Mouse (Mus musculus): ENCODE results near the gene Tubb3. TPM values are rescaled to one million over a fixed set of nuclear protein-coding genes. Genes with fewer than 3 reads are reported as not detected.

Gene Tubb3
- polyA plus RNA-seq, 1 experiment, result 9.5 TPM

- Histone ChIP-seq H3K4me3 (ENCODE audit: low read depth, low read length) (no peak overlapping the region), H3K4me1 (ENCODE audit: control insufficient read depth, insufficient read depth, insufficient read length, low read length) (no peaks in the 10 kb centered on the region), H3K27ac (ENCODE audit: insufficient read depth, low read depth, low read length) (no peak overlapping the region), H3K36me3 (ENCODE audit: control insufficient read depth, insufficient read depth, low read length) (peaks cover 19% of the 10 kb centered on the region), H3K27me3 (ENCODE audit: control insufficient read depth, insufficient read depth, low read length) (0 out of 2 replicates have a peak, but pooled peaks cover under 1% of the 10 kb centered on the region)
- WGBS, result 46% methylated on average over 8 of the region's 8 CpGs
- TF ChIP-seq POLR2A (IDR thresholded peaks at IDR 0.05; ENCODE audit: low read depth, low read length) (no peak), CTCF (IDR thresholded peaks at IDR 0.05; ENCODE audit: extremely low read depth, insufficient read length, insufficient replicate concordance, low read depth, low read length) (no peak)
These were observed 6.7 kb upstream of the Tubb3 start for GRCm38 (mm10) chr8:123404521-123404920.

GRCm38 (mm10) chr8:123406786-123407185 is 4.4 kb upstream of the Tubb3 start, which contains the start of gene Mc1r:
Gene Mc1r, plus strand, starts transcription at chr8:123407107.
- WGBS, result 8% methylated on average over 4 of the region's 4 CpGs
- peaks cover 4% of the 10 kb centered on the region for H3K4me1 ChIP-seq (ENCODE audit: control insufficient read depth, insufficient read depth, insufficient read length, low read length)

GRCm38 (mm10) chr8:123407612-123408011 is 3.6 kb upstream of the Tubb3 start:
- H3K4me3 ChIP-seq (ENCODE audit: low read depth, low read length), result no peak overlapping the region

More at GRCm38 (mm10) chr8:123406786-123407185, 4.4 kb upstream of the Tubb3 start, which contains the start of gene Mc1r:
- Histone ChIP-seq H3K27ac (ENCODE audit: insufficient read depth, low read depth, low read length) (no peak within 1 kb of the TSS), H3K36me3 (ENCODE audit: control insufficient read depth, insufficient read depth, low read length) (0 out of 2 replicates have a peak, but pooled peaks cover 4% of the 10 kb centered on the region), H3K27me3 (ENCODE audit: control insufficient read depth, insufficient read depth, low read length) (peaks cover 22% of the 10 kb centered on the region), H3K4me3 (ENCODE audit: low read depth, low read length) (no peak within 1 kb of the TSS)
- TF ChIP-seq POLR2A (IDR thresholded peaks at IDR 0.05; ENCODE audit: low read depth, low read length) (no peak), CTCF (IDR thresholded peaks at IDR 0.05; ENCODE audit: extremely low read depth, insufficient read length, insufficient replicate concordance, low read depth, low read length) (peak; percentile 91)

DNA sequence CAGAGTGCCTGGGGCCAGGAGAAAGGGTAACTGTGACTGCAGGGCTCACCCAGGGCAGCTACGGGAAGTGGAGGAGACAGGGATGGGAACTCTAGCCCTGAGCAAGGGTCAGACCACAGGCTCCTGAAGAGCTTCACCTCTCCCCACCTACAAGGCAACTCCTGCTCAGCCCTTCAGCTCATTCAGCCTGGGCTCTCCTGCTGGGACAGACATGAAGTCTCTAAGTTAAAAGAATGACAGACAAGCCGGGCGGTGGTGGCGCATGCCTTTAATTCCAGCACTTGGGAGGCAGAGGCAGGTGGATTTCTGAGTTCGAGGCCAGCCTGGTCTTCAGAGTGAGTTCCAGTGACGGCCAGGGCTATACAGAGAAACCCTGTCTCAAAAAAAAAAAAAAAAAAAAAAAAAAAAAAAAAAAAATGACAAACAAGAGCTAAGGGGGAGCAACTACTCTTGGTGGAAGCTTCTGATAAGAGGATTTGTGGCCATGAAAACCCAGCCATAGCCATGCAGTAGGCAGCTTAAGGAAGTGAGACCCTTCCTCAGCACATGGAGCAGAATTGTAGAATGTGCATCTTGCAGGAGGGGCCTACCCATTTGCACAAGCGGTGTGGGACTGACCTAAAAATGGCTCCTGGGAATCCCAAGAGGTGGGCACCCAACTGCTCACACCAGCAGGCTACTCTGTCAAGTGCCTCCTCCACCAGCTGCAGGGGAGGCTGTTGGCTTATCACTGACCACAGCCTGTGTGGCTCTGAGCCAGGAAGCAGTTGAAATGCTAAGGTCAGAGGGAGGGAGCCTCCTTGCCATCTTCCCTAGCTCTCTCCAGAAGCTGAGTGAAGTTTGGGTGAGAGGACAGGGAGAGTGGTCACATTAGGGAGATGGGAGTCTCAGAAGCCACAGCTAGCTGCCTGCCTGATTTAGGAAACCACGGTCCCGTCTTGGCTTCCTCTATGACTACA is 2.4 kb upstream of the Tubb3 start:
- H3K4me1 ChIP-seq (ENCODE audit: control insufficient read depth, insufficient read depth, insufficient read length, low read length), result peaks cover 5% of the 10 kb centered on the region
- H3K27ac ChIP-seq (ENCODE audit: insufficient read depth, low read depth, low read length), result no peak overlapping the region
- 62% methylated on average over 9 of the region's 9 CpGs for WGBS
- no peak for TF ChIP-seq CTCF (IDR thresholded peaks at IDR 0.05; ENCODE audit: extremely low read depth, insufficient read length, insufficient replicate concordance, low read depth, low read length)
- no peak for TF ChIP-seq POLR2A (IDR thresholded peaks at IDR 0.05; ENCODE audit: low read depth, low read length)
- no peak overlapping the region for H3K4me3 ChIP-seq (ENCODE audit: low read depth, low read length)
- H3K27me3 ChIP-seq (ENCODE audit: control insufficient read depth, insufficient read depth, low read length), result peaks cover 40% of the 10 kb centered on the region
- H3K36me3 ChIP-seq (ENCODE audit: control insufficient read depth, insufficient read depth, low read length), result no peaks in the 10 kb centered on the region

More at GRCm38 (mm10) chr8:123407612-123408011, 3.6 kb upstream of the Tubb3 start:
- Histone ChIP-seq H3K27ac (ENCODE audit: insufficient read depth, low read depth, low read length) (no peak overlapping the region), H3K27me3 (ENCODE audit: control insufficient read depth, insufficient read depth, low read length) (peaks cover 30% of the 10 kb centered on the region), H3K36me3 (ENCODE audit: control insufficient read depth, insufficient read depth, low read length) (0 out of 2 replicates have a peak, but pooled peaks cover 2% of the 10 kb centered on the region), H3K4me1 (ENCODE audit: control insufficient read depth, insufficient read depth, insufficient read length, low read length) (peaks cover 5% of the 10 kb centered on the region)
- TF ChIP-seq POLR2A (IDR thresholded peaks at IDR 0.05; ENCODE audit: low read depth, low read length) (no peak), CTCF (IDR thresholded peaks at IDR 0.05; ENCODE audit: extremely low read depth, insufficient read length, insufficient replicate concordance, low read depth, low read length) (no peak)
- 85% methylated on average over 13 of the region's 13 CpGs for whole genome bisulfite sequencing

DNA sequence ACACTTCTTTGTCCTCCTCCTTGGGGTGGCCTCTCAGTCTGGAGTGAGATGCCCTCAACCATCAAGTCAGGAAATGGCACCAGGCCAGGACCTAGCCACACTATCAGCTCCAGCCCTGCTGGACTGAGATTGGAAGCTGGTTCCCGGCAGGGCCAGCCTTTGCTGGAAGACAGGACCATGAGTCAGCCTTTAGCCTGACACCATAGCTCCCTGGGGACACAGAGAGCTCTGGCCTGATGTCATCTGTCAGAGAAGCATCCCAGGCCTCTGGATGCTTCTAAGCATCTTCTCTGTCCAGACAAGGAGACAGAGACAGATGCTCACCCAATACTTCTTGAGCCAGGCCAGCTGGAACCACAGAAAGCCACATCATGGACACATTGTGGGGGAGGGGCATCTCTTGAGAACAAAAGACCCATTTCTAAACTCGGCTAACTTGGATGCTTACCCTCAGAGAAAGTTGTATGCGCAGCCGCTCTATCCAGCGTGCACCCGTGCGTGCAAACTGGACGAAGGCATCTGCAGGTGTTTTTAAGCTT is 1.1 kb upstream of the Tubb3 start:
- no peak for TF ChIP-seq CTCF (IDR thresholded peaks at IDR 0.05; ENCODE audit: extremely low read depth, insufficient read length, insufficient replicate concordance, low read depth, low read length)
- no peak for TF ChIP-seq POLR2A (IDR thresholded peaks at IDR 0.05; ENCODE audit: low read depth, low read length)
- H3K27ac ChIP-seq (ENCODE audit: insufficient read depth, low read depth, low read length), result no peak overlapping the region
- peaks cover 5% of the 10 kb centered on the region for H3K4me1 ChIP-seq (ENCODE audit: control insufficient read depth, insufficient read depth, insufficient read length, low read length)
- no peaks in the 10 kb centered on the region for H3K36me3 ChIP-seq (ENCODE audit: control insufficient read depth, insufficient read depth, low read length)
- peaks cover 40% of the 10 kb centered on the region for H3K27me3 ChIP-seq (ENCODE audit: control insufficient read depth, insufficient read depth, low read length)
- 65% methylated on average over 8 of the region's 8 CpGs for WGBS
- H3K4me3 ChIP-seq (ENCODE audit: low read depth, low read length), result no peak overlapping the region

GRCm38 (mm10) chr8:123410788-123411187 is 436 bp upstream of the Tubb3 start:
- no peak overlapping the region for H3K4me3 ChIP-seq (ENCODE audit: low read depth, low read length)
- no peak overlapping the region for H3K27ac ChIP-seq (ENCODE audit: insufficient read depth, low read depth, low read length)
- WGBS, result 18% methylated on average over 11 of the region's 11 CpGs
- no peaks in the 10 kb centered on the region for H3K36me3 ChIP-seq (ENCODE audit: control insufficient read depth, insufficient read depth, low read length)
- peaks cover 40% of the 10 kb centered on the region for H3K27me3 ChIP-seq (ENCODE audit: control insufficient read depth, insufficient read depth, low read length)
- H3K4me1 ChIP-seq (ENCODE audit: control insufficient read depth, insufficient read depth, insufficient read length, low read length), result peaks cover 5% of the 10 kb centered on the region
- TF ChIP-seq POLR2A (IDR thresholded peaks at IDR 0.05; ENCODE audit: low read depth, low read length) (no peak), CTCF (IDR thresholded peaks at IDR 0.05; ENCODE audit: extremely low read depth, insufficient read length, insufficient replicate concordance, low read depth, low read length) (no peak)

Data from small intestine, adult 2 months (tissue).